Mouse (Mus musculus): ENCODE results near the gene Clock.

- TF ChIP-seq GATA1 (IDR thresholded peaks at IDR 0.05; ENCODE audit: low read length) = no peak
- TF ChIP-seq TAL1 (IDR thresholded peaks at IDR 0.05; ENCODE audit: low read length) = no peak
Measured at GRCm38 (mm10) chr5:76194377-76194945, 110.1 kb downstream of the Clock start.

All from erythroblast, embryonic 14.5 days (primary cell).